Mouse (Mus musculus) layer of hippocampus, postnatal 25 days (tissue): Measurements from ENCODE around the gene Gabbr2. TPM values are rescaled to one million over a fixed set of nuclear protein-coding genes. Genes with fewer than 3 reads are reported as not detected.

ENCODE experiments used
- DNase-seq, 2 experiments: peaks; one replicate each; pipeline ENCODE4 v3.0.0; 2022; ENCODE audit warnings: mixed read lengths in 2 of 2, low spot score in 1 of 2; ENCODE audit errors: extremely low spot score in 1 of 2
- total RNA-seq, 2 experiments: library from RNA; stranded (reverse); gene quantifications; 2 replicates each; pipeline ENCODE4 v1.2.3; 2021

Gabbr2 gene
- total RNA-seq, 2 experiments from 2014 or later: 200 to 208 TPM

DNA sequence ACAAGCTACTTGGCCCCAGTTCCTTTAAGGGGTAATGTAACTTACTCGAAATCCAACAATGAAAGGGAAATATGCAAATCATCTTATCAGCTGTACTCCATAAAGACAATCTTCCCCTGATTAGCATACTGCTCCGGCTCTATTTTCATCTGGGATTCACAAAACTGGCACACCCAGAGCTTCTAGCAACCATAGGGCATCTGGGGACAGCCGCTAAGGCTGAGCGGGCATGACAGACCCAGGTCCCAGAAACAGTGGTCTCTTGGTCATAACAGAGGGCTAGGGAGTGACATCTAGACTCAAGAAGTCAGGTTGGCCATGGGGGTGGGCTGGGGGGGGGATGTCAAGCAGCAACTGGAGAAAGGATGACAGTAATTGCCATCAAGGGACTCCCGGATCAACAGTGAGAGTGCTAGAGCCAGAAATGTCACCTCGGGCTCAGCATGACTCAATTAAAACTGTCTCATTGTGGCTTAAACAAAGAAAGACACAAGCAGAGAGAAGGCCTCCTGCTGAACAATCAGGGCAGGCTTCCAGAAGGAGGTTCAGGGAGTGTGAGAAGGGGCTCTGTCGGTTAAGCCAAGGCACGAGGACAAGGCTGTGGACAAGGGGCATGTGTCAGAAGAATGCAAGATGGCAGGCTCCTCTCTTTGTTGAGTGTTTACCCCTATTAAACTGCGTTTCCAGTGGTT lies 59.8 kb downstream of the Gabbr2 start:
- DNase-seq: no peak

DNA sequence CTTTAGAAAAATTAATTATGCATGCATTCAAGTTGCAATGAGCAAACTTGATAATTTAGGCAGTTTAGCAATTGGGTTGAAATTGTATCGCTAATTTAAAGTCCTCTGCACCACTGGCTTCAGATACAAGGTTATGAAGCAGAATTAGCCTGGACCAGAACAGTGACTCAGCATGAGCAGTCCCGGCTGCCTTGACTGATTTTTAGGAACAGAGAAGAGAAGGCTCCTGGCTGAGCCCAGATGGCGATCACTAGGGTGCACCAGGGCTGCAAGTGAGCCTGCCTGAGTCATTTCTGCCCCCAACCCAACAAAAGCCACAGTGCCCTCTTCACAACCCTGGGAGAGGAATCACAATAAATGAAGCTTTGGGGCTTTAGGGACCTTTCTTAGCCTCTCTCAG lies 63.6 kb downstream of the Gabbr2 start:
- DNase-seq: no peak

DNA sequence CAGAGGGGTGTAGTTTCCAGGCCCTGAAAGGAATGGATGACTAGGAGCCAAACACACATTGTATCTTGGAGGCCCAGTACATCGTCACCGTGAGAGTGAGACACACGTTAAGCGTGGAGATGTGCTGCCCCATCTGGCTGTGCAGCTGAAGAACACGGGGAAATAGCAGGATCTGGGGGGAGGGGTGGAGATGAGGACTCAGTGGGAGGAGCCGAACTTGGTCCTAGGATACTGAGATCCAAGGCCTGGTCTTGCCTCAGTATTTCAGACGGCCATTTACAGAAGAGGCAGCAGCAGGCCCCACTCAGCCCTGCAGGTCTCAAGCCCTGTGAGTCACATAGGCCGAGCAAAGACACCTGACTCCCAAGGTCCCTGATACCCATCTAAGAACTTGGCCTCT lies 72.5 kb downstream of the Gabbr2 start:
- DNase-seq: peak in 1 of 2 experiments; percentile 24

DNA sequence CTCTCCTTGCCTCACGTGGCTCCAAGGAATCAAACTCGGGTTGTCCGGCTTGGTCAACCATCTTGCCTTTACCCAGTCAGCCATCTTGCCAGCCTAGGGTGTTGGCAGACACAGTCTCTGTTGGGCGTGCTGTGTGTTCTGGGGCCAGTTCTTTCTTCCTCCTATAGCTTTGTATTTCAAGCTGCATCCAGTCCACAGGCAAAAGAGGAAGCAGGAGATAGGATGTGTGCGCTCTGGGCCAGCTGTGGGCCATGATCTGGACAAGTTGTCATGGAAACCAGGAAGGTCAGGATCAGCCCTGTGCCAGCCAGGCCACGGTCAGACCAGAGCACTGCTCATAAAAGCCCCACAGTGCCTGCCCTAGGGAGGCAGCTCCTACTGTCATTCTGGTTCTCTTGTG lies 74.9 kb downstream of the Gabbr2 start:
- no peak for DNase-seq

DNA sequence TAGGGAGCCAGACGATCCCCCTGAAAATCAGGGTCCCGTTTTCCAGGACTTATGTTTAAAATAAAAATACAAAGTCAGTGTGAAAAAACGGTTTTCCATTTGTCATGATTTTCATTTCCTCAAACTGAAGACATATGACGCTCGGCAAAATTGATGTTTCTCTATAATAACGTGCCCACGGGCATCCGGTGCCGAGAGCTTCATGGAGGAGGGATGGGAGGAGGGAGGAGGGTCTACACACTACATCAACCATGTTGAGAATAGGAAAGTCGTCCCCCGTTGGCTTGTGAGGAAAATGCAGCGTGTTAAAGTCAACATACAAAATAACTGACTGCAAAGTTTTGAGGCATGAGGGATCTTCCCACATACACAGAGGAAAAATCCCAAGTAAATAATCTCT lies 75.7 kb downstream of the Gabbr2 start:
- no peak for DNase-seq

DNA sequence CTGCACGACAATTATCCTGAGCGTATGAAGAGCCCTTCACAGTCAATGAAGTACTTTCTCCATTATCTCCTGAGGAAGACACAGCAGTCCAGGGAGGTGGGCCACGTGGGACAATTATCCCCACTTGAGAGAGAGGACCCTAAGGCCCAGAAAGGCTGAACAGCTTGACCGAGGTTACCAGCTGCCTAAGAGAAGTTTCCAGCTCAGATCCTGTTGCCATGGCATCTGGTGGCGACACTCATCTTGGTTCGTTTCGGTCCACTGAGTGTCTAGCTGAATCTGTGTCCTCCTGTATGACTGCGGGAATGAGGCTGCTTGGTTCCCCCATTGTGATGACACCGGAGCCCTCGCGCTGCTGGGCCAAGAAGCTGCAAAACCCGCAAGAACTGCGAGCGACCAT lies 76.2 kb downstream of the Gabbr2 start:
- DNase-seq: no peak

DNA sequence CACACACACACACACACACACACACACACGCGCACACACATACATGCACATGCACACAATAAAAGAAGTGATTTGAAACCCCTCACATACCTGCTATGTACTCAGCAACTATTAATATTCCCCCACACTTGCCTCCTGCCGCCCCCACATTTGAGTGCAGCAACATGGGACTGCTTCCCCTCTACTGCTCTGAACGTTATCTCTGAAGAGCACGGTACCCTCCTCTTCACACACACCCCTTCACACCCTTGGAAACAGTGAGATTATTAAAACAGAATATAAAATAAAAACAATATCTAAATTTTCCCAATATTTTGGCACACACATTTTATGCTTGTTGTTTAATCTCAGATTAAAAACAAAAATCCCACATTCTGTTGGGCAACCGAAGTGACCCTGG lies 77.1 kb downstream of the Gabbr2 start:
- DNase-seq: no peak

DNA sequence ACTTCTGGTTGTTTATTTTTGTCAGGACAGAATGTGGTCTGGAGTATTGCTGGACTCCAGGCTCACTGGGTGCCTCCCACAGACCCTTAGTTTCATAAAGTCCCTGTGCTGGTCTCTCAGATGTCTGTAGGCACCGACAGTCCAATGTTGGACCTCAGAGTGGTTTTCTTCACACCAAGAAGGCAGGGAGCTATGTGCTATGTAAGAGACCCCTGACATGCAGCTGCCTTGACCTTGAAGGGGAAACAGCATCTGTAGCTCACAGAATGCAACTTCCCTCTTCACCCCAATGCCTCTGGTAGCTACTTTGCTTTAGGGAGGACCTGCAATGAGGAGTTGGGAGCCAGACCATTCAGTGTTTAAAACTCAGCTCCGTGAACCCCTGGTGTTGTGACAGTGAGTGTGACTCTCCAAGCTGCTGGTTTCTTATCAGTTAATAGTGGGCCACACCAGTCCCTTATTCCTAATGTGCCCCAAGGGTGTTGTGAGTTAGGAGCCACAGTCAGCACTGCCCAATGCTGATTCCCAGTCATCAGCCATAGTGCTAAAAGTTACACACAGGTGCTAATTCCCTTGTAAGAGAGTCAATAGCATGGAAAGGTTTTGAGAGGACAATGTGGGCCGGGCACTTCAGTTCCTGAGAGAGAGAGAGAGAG lies 85.5 kb downstream of the Gabbr2 start:
- no peak for DNase-seq

DNA sequence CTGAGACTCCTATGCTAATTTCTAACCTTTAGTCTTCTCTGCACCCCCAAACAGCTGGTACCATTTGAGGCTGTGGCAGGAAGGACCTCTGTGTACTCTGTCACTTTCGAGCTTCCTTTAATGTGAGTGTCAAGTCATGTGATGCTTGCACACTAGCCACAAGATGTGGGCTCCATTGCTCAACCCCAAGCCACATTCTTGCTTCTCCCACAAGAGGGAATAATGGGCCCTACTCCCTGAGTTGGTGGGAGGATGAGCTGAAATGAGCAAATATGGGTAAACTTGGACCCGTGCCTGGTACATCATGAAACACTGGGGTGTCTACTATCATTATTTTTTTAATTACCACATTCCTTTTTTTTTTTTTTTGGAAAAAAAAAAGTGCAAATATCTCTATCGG lies 86.5 kb downstream of the Gabbr2 start:
- peak in 1 of 2 experiments; percentile 56 for DNase-seq

DNA sequence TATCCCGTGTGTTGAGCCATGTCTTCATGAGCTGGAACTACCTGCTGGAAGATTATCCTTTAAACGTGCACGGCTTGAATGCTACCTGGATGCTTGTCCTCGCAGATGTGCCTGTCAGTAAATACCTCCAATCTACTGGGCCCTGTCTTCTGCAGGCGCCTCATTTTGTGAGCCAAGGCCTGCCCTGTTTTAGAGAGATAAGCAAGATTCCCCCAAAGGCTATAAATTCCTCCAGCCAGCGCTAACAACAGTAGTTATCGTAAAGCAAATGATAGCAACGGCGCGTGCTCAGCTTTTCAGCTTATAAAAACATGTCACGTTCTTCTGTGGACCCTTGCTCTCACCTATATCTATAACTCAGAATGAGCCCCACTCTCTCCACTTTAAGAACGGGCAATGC lies 87.5 kb downstream of the Gabbr2 start:
- no peak for DNase-seq

DNA sequence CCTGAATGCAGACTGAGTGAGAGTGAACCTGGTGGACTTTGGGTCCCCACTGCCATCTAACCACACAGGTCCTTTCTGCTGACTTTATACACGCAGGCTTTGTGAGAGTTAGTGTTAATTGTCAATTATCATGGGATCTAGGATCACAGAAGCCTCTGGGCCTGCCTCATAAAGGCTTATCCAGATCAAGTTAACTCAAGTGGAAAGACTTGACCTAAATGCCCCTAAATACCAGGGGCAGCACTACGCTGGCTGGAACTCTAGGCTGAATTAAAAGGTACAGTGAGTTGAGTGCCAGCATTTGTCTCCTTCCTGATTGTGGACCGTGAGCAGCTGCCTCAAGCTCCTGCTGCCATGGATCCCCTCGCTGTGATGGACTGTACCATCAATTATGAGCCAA lies 93.1 kb downstream of the Gabbr2 start:
- DNase-seq: no peak

DNA sequence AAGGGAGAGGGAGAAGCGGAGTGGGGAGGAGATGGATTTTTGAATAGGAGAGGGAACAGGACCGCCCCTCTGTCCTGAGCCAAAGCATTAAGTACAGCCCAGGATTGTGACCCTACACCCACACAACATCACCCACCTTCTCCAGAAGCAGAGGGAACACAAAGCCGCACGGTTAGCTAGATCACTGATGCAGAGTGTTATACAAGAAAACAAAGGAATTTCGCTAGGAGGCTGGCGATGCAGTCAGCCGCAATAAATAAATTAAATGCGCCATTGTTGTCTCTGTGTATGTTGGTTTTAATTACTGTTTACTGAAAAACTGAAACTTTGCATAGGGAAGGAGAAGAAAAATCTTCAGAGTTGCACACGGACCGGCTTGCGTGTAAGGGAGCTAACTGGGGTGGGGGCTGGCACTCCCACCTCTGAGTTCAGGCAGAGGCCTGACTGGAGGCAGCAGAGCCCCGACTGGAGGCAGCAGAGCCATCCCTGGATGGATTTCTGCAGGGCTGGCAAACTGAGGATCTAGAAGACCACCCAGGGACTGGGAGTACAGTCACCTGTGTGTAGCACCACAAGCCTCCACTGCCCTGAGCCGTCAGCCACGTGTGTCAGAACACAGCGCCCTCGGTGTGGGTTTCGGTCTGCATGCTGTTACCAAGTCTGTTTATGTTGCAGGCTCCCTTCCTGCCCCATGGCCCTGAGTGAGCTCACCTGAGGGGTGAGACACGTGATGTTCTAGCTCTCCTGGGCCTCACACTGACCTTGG lies 93.9 kb downstream of the Gabbr2 start:
- DNase-seq: no peak

DNA sequence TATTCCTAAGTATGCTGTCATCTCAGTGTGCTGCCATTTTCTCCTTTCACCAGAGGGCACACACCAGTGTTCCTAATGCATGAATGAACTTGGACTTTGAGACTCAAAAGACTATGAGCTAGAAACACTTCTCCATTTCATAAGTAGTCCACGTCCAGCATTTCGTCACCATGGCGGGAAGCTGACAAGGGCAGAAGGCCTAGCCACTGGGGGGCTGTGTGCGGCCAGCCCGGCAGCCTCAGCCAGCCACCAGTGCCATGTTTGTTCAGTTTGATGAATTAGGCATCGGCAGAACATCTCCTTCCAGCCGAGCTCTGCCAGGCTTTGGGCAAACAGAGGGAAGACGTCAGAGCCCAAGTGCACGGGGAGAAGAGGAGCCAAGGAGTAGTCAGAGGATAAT lies 97.5 kb downstream of the Gabbr2 start:
- no peak for DNase-seq

DNA sequence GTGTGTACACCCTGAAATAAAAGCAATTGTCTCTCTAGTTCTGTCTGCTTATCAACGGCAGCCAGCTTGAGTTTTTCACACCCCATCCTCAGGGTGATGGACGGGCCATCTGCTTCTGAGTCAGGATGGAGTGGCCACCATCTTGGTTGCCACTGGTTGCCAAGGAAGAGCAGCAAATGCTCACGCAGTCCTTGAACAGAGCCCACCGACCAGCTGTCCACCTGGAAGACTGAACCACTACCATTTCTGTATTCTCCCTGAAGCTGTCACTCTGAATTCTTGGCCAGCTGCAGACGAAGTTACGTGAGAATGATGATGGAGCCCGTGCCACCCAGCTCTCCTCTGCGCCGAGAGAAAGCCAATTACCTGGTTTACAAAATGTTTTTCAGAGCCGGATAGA lies 102.5 kb downstream of the Gabbr2 start:
- DNase-seq: no peak

DNA sequence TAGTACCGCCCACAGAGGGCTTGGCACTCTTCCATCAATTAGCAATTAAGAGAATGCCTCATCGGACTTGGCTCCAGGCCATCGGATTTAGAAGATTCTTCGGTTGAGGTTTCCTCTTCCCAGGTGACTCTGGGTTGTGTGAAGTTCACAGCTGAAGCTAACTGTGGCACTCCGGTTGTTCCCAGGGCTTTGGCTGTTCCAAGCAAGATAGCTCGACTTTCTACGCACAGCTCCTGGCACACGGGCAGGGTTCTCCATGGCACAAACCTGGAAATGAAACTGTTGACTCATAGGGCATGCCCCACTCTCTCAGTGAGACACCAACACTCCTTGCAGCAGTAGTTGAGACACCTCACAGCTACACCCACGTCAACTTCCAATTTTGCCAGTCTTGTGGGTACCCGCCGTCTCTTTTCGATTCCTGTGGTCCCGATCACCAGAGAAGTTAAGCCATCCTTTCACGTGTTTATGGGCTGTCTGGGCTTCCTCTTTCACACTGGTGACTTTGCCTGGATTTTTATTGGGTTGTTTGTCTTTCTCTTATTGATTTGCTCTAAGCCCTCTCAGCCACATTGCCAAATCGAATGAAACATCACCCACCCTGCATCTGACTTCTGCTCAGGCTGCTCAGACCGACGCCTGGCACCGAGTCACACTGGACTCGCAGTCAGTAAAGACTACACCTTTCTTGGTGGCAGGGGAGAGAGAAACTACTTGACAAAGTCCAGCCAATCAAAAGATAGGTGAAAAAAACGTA lies 105.9 kb downstream of the Gabbr2 start:
- DNase-seq: no peak

DNA sequence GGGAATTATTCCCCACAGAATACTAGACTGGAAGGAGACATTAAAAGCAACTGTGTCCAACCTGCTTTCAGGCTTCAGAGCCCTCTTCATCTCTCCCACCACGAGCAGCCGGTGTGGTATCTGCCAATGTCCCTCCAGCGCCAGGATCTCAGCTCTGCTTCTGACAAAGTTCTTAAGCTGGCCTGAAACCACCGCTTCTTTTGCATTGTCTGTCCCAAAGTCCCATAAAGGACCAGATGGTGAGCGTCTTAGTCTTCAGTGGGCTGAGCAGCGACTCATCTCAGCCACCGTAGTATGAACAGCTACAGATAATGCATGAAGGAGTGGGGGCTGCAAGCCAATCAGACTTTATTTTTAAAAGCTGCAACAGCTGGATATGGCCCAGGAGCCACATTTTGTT lies 107.5 kb downstream of the Gabbr2 start:
- no peak for DNase-seq

DNA sequence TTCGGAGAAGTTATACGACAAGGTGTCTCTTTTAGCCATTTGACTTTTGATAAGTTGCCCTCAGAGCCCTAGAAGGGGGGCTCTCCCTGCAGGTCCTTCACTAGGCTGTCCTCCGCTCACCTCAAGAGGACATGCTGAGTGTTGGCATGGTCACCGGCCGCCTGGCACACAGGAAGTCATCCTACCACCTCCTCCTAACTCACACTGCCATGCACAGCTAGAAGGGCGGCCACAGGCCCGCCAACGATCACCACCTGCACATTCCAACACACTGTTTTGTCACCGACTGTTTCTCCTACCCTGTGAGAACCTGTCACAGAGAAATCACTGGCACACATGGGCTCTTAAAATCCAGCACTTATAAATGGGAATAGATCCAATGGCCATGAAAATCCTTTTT lies 108.1 kb downstream of the Gabbr2 start:
- DNase-seq: no peak

DNA sequence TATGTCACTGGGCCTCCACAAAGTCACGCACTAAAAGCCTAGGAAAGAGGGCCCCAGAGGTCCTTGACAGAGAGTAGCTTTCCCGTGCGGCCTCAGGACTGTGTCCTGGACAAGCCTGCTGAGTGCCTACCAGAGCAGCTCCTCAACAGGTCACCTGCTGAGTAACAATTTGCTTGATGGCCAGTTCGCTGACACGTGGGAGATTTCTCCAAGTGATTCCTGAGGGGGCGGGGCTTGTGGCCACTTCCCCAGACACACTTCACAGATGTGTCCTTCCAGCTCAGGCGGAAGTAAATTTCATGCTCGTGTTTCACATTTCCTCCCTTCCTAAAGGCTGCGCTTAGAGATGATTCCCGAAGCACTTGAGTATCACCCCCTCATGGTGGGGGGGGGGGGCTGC lies 108.6 kb downstream of the Gabbr2 start:
- no peak for DNase-seq

DNA sequence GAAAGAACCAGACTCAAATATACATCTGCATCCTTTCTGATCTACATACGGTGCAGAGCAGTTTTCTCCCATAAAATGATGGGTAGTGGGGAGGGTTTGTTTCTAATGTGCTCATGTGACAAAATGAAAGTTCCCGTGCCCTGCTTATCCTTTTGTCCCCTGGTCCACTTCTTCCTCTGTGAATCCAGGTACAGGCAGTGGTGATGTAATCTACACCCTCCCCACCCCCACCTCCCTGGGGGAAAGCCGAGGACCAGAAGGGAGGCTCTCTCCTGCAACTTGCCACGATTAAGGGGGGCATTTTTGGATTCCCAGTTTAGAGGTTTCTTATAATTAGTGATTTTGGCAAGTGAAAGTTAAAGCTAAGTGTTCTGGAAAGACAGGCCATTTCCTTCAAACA lies 110.4 kb downstream of the Gabbr2 start:
- DNase-seq: no peak

DNA sequence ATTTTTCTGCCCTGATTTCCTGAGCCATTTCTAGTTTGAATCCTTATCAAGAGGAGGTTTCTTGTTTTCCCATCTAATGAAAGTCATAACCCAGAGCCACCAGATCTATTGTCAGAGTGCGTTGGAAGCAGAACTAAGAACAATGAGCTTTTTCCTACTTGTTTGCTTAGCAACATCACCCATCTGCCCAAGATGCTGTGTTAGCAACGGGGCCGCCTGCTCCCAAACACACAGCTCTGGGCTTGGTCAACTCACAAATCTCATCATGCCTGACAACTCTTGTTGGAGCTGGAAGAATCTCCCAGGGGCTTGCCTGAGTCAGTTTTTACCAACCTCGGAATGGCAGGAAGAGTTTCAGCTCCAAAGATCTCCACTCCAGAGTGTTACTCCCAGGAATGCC lies 111.7 kb downstream of the Gabbr2 start:
- DNase-seq: no peak

DNA sequence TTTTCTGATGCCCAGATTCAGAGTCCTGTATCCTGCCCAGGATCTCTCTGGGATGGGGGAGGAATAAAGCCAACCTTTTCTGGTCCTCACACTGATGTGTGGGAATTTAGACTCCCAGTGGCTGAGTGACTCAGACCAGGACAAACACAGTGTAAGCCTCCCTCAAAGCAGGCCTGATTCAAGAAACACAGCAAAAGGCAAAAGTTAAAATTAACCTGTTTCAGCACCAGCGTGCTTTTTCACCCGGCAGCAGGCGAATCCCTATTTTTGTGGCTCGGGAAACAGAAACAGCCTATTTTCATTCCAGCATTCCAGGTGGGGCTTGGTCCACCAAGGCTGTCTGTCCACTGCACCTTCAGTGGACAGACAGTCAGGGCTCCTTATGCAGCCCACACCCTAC lies 118.9 kb downstream of the Gabbr2 start:
- no peak for DNase-seq
